Mouse (Mus musculus) liver, embryonic 11.5 days (tissue): Measurements from ENCODE around the gene Map4k5. TPM values are rescaled to one million over a fixed set of nuclear protein-coding genes. Genes with fewer than 3 reads are reported as not detected.

Experiments
- ATAC-seq: fragments of 200-750 bp; cut with Nextera tagmentation; replicated peaks from 2 replicates; pipeline ENCODE4 v1.8.0; 2017; ENCODE audit warnings: moderate number of reproducible peaks, mild to moderate bottlenecking, moderate TSS enrichment, moderate library complexity; ENCODE audit not compliant: low FRiP score
- DNase-seq: peaks from one replicate; pipeline ENCODE4 v3.0.0-alpha.2; 2017; ENCODE audit warnings: low spot score
- H3K27ac ChIP-seq: fragments of 300-500 bp; sonication (generic); 2 replicates; pipeline ENCODE4 v1.5.1; 2014; ENCODE audit warnings: mild to moderate bottlenecking, low read depth, low read length, control low read depth
- H3K27me3 ChIP-seq: fragments of 300-500 bp; sonication (generic); replicated peaks from 2 replicates; pipeline ENCODE4 v1.6.1; 2014; ENCODE audit warnings: low read length, mixed read lengths; ENCODE audit not compliant: control insufficient read depth, insufficient read depth
- H3K36me3 ChIP-seq: fragments of 300-500 bp; sonication (generic); 2 replicates; pipeline ENCODE4 v1.6.1; 2014; ENCODE audit warnings: mild to moderate bottlenecking, low read length, moderate library complexity, mixed read lengths; ENCODE audit not compliant: control insufficient read depth, insufficient read depth
- H3K4me1 ChIP-seq: fragments of 300-500 bp; sonication (generic); replicated peaks from 2 replicates; pipeline ENCODE4 v1.6.1; 2014; ENCODE audit warnings: low read length, mixed read lengths; ENCODE audit not compliant: control insufficient read depth, insufficient read depth
- H3K4me2 ChIP-seq: fragments of 300-500 bp; sonication (generic); 2 replicates; pipeline ENCODE4 v1.6.1; 2014; ENCODE audit warnings: mild to moderate bottlenecking, control low read depth, moderate library complexity
- H3K4me3 ChIP-seq: fragments of 300-500 bp; sonication (generic); 2 replicates; pipeline ENCODE4 v1.5.1; 2014; ENCODE audit warnings: low read depth, low read length, control low read depth
- H3K9ac ChIP-seq: fragments of 300-500 bp; sonication (generic); 2 replicates; pipeline ENCODE4 v1.6.1; 2014; ENCODE audit warnings: low read depth, low read length, control low read depth
- H3K9me3 ChIP-seq: fragments of 300-500 bp; sonication (generic); 2 replicates; pipeline ENCODE4 v1.6.1; 2016; ENCODE audit warnings: low read length, inconsistent platforms, mixed read lengths; ENCODE audit not compliant: control insufficient read depth
- WGBS: fragments of 180-500 bp; shearing (Covaris S2); extraction: QIAGEN DNeasy Blood & Tissue Kit; methylation state at CpG from one replicate; pipeline ENCODE4 v1.1.7; 2014; 5-methylcytosine and 5-hydroxymethylcytosine counted together
- polyA plus RNA-seq: library from polyadenylated mRNA; unstranded; fragments of >200 nt; fragmentation: Nextera tagmentation; extraction: Ambion mirVana; gene quantifications from 2 replicates; pipeline ENCODE4 v1.2.1, GENCODE M21; 2014

Gene Map4k5
- polyA plus RNA-seq, 1 experiment from 2014 or later: 21.5 TPM

GRCm38 (mm10) chr12:69922099-69922498, 29.1 kb upstream of the Map4k5 start:
- DNase-seq (no peak), ATAC-seq (no peak)
- WGBS: 73% methylated on average over 1 of the region's 1 CpGs
- Histone ChIP-seq H3K4me2 (no peak overlapping the region), H3K27me3 (no peaks in the 10 kb centered on the region), H3K36me3 (no peaks in the 10 kb centered on the region), H3K4me3 (no peak overlapping the region), H3K9me3 (no peaks in the 10 kb centered on the region), H3K27ac (no peak overlapping the region), H3K4me1 (peaks cover 9% of the 10 kb centered on the region; the same call in 1 of the 2 replicates), H3K9ac (no peak overlapping the region)

GRCm38 (mm10) chr12:69917870-69918269, 24.9 kb upstream of the Map4k5 start:
- H3K27me3 ChIP-seq: no peaks in the 10 kb centered on the region
- no peak overlapping the region for H3K4me3 ChIP-seq
- 0 out of 2 replicates have a peak, but pooled peaks cover 1% of the 10 kb centered on the region for H3K4me1 ChIP-seq
- H3K4me2 ChIP-seq: no peak overlapping the region
- no peak overlapping the region for H3K27ac ChIP-seq
- no peak for DNase-seq
- H3K9ac ChIP-seq: no peak overlapping the region
- no peaks in the 10 kb centered on the region for H3K36me3 ChIP-seq
- no peaks in the 10 kb centered on the region for H3K9me3 ChIP-seq
- 75% methylated on average over 2 of the region's 2 CpGs for WGBS
- ATAC-seq: no peak

GRCm38 (mm10) chr12:69912737-69913136, 19.7 kb upstream of the Map4k5 start:
- 77% methylated on average over 7 of the region's 7 CpGs for WGBS
- no peak overlapping the region for H3K4me2 ChIP-seq
- no peaks in the 10 kb centered on the region for H3K9me3 ChIP-seq
- H3K4me1 ChIP-seq: peaks cover 8% of the 10 kb centered on the region
- H3K27ac ChIP-seq: no peak overlapping the region
- DNase-seq: no peak
- no peaks in the 10 kb centered on the region for H3K36me3 ChIP-seq
- no peak overlapping the region for H3K4me3 ChIP-seq
- H3K27me3 ChIP-seq: peaks cover 5% of the 10 kb centered on the region
- H3K9ac ChIP-seq: no peak overlapping the region
- no peak for ATAC-seq

- no peak overlapping the region for H3K4me3 ChIP-seq
- H3K27ac ChIP-seq: no peak overlapping the region
- no peak overlapping the region for H3K9ac ChIP-seq
- ATAC-seq (no peak), DNase-seq (no peak)
- no peaks in the 10 kb centered on the region for H3K36me3 ChIP-seq
- H3K4me2 ChIP-seq: no peak overlapping the region
- H3K9me3 ChIP-seq: no peaks in the 10 kb centered on the region
- 81% methylated on average over 7 of the region's 7 CpGs for WGBS
- peaks cover 5% of the 10 kb centered on the region for H3K27me3 ChIP-seq
- peaks cover 12% of the 10 kb centered on the region for H3K4me1 ChIP-seq
Measured at GRCm38 (mm10) chr12:69911906-69912305, 18.9 kb upstream of the Map4k5 start.

- H3K9ac ChIP-seq: no peak overlapping the region
- H3K27me3 ChIP-seq: peaks cover 5% of the 10 kb centered on the region
- 38% methylated on average over 19 of the region's 19 CpGs for WGBS
- no peaks in the 10 kb centered on the region for H3K36me3 ChIP-seq
- no peaks in the 10 kb centered on the region for H3K9me3 ChIP-seq
- H3K4me3 ChIP-seq: no peak overlapping the region
- DNase-seq: no peak
- H3K27ac ChIP-seq: no peak overlapping the region
- H3K4me2 ChIP-seq: peak overlapping the region; percentile 62
- ATAC-seq: no peak
- H3K4me1 ChIP-seq: peaks cover 12% of the 10 kb centered on the region
Measured at GRCm38 (mm10) chr12:69908511-69908900, 15.5 kb upstream of the Map4k5 start.

GRCm38 (mm10) chr12:69907667-69908510, 14.9 kb upstream of the Map4k5 start:
- Histone ChIP-seq H3K4me2 (peak overlapping the region; percentile 62), H3K4me1 (peaks cover 12% of the 10 kb centered on the region), H3K27ac (no peak overlapping the region), H3K9ac (no peak overlapping the region), H3K4me3 (peak overlapping the region; percentile 20), H3K9me3 (no peaks in the 10 kb centered on the region), H3K36me3 (no peaks in the 10 kb centered on the region), H3K27me3 (peaks cover 5% of the 10 kb centered on the region)
- DNase-seq (peak; percentile 63), ATAC-seq (peak; percentile 67)
- 5% methylated on average over 30 of the region's 30 CpGs for WGBS

GRCm38 (mm10) chr12:69904991-69905390, 12.0 kb upstream of the Map4k5 start:
- Histone ChIP-seq H3K27me3 (peaks cover 5% of the 10 kb centered on the region), H3K4me2 (no peak overlapping the region), H3K4me3 (no peak overlapping the region), H3K9me3 (no peaks in the 10 kb centered on the region), H3K4me1 (peaks cover 12% of the 10 kb centered on the region), H3K36me3 (no peaks in the 10 kb centered on the region), H3K27ac (no peak overlapping the region), H3K9ac (no peak overlapping the region)
- DNase-seq: no peak
- 68% methylated on average over 2 of the region's 2 CpGs for WGBS
- no peak for ATAC-seq

GRCm38 (mm10) chr12:69898119-69898518, 5.1 kb upstream of the Map4k5 start:
- Histone ChIP-seq H3K36me3 (no peaks in the 10 kb centered on the region), H3K4me1 (no peaks in the 10 kb centered on the region), H3K4me2 (no peak overlapping the region), H3K9ac (no peak overlapping the region), H3K27me3 (no peaks in the 10 kb centered on the region), H3K27ac (no peak overlapping the region), H3K4me3 (no peak overlapping the region), H3K9me3 (no peaks in the 10 kb centered on the region)
- DNase-seq: no peak
- WGBS: 75% methylated on average over 4 of the region's 4 CpGs
- ATAC-seq: no peak

GRCm38 (mm10) chr12:69895046-69895445, 2.0 kb upstream of the Map4k5 start:
- Histone ChIP-seq H3K4me3 (no peak overlapping the region), H3K36me3 (no peaks in the 10 kb centered on the region), H3K27me3 (no peaks in the 10 kb centered on the region), H3K4me2 (no peak overlapping the region), H3K27ac (no peak overlapping the region), H3K4me1 (peaks cover 13% of the 10 kb centered on the region), H3K9me3 (no peaks in the 10 kb centered on the region), H3K9ac (no peak overlapping the region)
- 74% methylated on average over 2 of the region's 2 CpGs for WGBS
- DNase-seq (no peak), ATAC-seq (no peak)
